Mouse (Mus musculus) left cerebral cortex, adult 18-20 months (tissue): ENCODE measurements around the gene Arfgap3. TPM values are rescaled to one million over a fixed set of nuclear protein-coding genes. Genes with fewer than 3 reads are reported as not detected.
"Not testable (repeated sequence)": the region's sequence is repeated elsewhere in the genome, so short reads cannot be mapped to it uniquely, and the experiment has no call there.

Experiments
- DNase-seq, 2 experiments: peaks; one replicate each; pipeline ENCODE4 v3.0.0; 2021 to 2022; ENCODE audit warnings: low spot score in 2 of 2, mixed read lengths in 1 of 2
- total RNA-seq, 2 experiments: library from RNA; stranded (reverse); gene quantifications; 2 replicates each; pipeline ENCODE4 v1.2.3; 2021

Arfgap3 gene
- total RNA-seq, 2 experiments from 2014 or later = 21.6 to 23.0 TPM

DNA sequence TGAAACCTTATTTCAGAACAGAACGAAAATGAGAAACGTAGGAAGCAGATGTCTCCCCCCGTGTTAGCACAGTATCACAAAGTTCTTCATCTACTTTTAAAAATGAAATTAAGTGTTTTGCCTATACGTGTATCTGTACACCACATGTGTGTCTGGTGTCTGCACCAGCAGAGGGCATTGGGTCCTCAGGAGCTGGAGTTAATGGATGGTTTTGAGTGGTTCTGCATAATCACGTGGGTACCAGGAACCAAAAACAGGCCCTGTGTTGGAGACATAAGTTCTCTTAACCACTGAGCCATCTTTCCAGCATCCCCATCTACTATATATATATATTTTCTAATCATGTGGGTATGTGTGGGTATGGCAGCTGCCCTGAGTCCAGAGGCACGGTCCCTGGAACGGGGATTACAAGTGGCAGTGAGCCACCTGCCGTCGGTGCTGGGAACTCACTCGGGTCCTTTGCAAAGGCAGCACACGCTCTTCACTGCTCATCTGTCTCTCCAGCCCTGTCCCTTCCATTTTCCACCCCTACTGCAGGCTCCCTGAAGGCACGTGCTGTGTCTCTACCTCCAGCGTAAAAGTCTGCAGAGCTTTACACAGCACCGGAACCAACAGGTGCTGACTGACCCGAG is 4.0 kb downstream of the Arfgap3 start:
- DNase-seq = no peak

GRCm38 (mm10) chr15:83344956-83345355 is 5.1 kb downstream of the Arfgap3 start:
- peak; percentile 38 to 59 for DNase-seq

DNA sequence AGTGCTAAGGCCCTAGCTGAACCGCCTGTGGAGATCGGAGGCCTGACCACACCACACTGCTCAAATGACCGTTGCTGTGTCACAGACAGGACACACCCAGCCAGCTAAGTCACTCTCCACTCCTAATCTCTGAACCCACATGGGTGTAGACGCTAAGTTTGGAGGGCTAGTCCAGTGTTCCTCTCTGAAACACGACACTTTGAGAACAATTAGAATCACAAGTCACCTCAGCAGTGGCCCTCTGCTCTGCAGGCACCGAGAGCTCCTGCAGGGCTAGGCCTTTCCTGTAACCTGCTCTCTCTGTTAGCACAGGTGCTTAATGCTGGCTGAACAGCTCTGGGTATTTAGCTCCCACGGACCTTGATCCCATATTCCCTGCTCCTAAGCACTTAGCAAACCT is 5.9 kb downstream of the Arfgap3 start:
- no peak for DNase-seq

DNA sequence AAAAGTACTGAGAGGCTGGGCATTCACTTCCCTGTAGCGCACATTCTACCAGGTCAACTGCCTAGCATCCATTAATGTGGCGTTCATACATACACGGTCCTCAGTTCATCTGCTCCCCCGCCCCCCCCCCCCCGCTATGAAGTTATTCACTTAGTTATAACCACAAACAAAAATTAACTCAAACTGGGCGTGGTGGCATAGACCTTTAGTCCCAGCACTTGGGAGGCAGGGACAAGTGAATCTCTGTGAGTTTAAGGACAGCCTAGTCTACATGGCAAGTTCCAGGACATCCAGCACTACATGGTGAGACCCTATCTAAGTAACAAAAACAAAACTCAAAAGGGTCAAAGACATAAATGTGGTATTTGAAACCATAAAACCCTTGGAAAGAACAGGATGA is 11.1 kb downstream of the Arfgap3 start:
- DNase-seq = no peak

GRCm38 (mm10) chr15:83337903-83338870 is 11.9 kb downstream of the Arfgap3 start:
- DNase-seq = no peak

GRCm38 (mm10) chr15:83332373-83332772 is 17.7 kb downstream of the Arfgap3 start:
- DNase-seq = no peak

DNA sequence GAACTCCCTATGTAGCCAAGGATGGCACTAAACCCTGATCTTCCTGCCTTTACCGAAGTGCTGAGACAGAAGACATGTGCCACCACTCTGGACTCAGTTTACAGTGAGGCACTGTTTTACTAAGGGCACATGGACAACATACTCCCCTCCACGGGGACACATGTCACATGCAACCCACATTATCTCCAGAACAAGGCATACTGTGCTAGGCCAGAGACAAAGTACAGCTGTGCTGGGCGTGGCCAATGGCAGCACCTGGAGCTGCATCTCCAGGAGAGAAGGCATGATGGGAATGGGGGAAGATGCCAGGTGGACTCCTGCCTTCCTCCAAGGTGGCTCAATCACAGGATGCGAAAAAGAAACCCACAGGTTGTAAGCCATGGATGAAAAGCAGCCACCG is 21.1 kb downstream of the Arfgap3 start:
- no peak for DNase-seq

GRCm38 (mm10) chr15:83323071-83323470 is 27.0 kb downstream of the Arfgap3 start:
- DNase-seq = no peak

- DNase-seq = no peak
Observed at GRCm38 (mm10) chr15:83314914-83315313, 35.1 kb downstream of the Arfgap3 start.

DNA sequence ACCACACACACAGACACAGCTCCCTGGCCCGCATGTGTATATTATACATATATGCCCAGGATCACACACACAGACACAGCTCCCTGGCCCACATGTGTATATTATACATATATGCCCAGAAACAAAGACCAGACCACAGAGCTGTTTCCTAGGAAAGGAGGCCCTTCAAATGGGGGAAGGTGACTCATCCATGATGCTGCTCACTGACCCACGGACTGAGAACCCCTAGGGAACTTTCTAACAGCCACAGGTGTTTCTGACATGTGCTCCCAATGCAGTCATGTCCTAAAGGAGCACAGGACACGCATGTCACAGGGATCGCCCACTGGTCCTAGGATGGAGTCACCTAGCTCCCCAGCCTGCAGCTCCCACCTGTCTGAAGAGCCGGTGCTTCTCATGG is 40.2 kb downstream of the Arfgap3 start:
- no peak for DNase-seq

DNA sequence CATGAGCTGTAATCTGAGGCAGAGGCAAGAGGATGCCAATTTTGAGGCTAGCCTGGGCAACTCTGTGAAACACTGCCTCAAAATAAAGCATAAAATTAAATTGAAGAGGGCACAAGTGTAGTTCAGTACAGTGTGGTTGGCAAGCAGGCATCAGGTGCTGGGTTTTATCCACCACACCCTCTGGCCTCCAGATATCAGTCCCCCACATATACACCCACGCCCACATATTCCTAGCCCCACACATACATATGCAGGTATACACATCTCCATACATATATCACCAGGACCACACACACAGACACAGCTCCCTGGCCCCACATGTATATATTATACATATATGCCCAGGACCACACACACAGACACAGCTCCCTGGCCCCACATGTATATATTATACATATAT is 41.3 kb downstream of the Arfgap3 start:
- not testable (repeated sequence) for DNase-seq

DNA sequence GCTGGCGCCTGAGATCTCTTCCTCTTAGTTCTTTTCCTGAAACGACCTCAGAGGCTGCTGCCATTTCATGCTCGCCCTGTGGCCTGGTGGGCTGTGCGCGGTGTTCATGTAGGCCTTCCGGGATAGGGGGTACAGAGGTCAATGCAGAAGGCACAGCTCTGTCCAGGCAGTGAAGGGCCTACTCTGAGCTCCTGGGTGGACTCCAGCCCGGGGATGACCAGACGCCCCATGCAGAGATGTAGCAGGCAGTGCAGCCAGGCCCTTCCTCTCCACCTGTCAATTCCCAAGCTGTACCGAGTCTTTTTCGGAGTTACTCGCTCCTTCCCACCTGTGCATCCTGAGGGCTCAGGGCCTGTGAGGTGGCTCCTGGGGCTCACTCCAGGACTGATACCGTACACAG is 43.9 kb downstream of the Arfgap3 start:
- no peak for DNase-seq

DNA sequence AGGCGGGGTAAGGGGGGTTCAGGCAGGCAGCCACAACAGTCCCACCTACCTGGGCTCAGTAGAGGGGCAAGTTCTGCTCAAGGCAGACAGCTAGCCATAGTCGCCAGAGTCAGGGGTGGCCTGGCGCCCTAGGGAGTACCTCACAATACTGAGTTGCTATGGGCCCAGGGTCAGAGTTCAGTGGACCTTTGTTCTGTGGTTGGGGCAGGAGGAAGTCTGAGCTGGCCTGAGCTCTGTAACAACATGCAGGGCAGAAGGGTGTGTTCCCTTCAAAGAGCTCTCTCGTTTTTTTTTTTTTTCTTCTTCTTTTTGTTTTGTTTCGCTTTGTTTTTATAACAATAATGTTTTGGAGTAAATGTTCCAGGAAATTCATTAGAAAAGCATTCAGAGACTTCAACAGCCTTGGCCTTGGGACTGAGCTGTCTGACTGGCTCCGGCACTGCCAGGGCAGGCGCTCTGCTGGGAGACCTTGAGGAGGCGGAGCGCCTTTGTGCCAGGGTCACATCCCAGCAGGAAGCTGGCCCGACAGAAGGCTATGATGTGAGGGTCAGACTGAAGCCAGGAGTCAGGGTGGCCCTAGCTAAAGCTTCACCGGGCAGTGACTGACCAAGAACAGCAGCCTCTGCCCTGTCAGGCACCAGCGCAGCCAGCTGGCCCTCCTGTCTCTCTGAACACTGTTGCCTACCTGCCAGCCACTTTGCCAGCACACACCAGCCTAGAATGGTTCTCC is 44.7 kb downstream of the Arfgap3 start:
- DNase-seq = no peak

GRCm38 (mm10) chr15:83304804-83305191 is 45.2 kb downstream of the Arfgap3 start:
- no peak for DNase-seq

DNA sequence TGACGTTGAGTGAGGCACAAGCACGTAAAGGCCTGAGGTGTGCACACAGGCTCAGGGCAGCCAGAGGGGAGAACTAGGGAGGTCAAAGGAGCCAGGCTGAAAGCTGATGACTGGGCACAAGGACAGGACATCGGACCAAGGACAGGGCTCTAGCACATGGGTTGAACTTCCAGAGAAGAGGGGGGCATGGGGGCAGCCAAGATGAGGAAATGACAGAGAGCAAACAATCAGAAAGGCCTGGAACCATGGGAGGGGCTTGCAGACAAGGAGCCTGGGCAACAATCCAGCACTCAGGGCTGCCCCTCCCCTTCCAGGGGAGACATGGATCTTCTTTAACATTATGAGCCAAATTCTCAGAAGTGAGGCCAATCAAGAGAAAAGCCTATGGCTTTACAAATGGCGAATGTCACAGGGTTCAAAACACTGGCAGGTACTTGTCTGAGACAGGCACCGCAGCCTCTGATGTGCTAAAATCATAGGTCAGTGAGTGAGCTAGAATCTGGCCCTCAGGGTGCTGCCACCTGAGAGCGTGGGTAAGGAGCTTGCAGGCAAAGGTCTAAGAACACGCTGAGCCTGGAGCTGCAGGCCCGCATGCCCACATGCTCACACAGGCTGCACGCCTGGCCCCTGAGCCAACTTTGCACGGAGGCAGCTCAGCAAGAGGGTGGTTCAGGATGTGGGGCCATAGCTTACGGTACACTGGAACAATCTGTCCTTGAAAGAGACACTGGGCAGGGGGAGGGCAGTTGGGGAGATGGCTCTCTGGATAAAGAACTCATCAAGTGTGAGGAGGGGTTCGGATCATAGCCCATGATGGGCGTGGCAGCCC is 46.2 kb downstream of the Arfgap3 start:
- no peak for DNase-seq

- DNase-seq = no peak
Observed at GRCm38 (mm10) chr15:83299916-83300582, 50.0 kb downstream of the Arfgap3 start.

DNA sequence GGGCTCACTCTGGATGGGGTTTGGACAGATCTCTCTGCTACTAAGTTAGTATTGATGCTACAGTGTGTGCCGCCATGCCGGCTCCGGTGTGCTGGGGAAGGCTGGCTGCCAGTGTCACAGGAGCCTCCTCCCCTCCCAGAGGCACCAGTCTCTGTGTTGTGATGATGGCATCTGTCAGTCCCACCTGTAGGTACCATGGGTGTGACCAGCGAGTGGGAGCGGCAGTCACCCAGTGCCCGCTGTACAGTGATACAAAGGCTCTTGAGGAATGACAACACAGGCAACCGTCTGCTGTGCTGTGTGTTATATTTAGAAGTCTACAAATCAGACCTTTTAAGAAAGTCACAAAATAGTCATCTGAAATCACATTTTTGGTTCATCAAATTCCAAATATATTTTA is 50.6 kb downstream of the Arfgap3 start:
- no peak for DNase-seq

DNA sequence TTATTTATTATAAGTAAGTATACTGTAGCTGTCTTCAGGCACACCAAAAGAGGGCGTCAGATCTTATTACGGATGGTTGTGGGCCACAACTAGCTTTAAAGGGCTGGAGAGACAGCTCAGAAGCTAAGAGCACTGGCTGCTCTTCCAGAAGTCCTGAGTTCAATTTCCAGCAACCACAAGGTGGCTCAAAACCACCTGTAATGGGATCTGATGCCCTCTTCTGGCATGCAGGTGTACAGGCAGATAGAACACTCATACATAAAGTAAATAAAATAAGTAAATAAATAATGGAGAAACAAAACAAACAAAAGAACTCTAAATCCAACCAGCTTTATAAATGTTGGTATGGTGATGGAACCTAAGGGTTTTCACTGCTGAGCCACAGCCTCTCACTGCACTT is 51.2 kb downstream of the Arfgap3 start:
- no peak for DNase-seq

DNA sequence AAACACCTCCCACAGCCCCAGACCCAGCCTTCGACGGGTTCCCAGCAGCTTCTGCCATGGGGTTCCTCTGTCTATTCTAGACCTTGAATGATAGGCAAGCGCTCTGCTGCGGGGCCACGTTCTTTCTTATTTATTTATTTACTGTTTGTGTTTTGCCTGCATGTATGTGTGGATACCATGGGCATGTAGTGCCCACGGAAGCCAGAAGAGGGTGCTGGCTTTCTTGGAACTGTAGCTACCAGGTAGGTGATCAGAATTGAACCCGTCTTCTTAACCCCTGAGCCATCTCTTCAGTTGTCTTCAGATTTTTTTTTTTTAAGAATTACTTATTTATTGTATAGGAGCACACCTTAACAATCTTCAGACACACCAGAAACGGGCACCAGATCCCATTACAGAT is 51.7 kb downstream of the Arfgap3 start:
- no peak for DNase-seq

- no peak for DNase-seq
Observed at GRCm38 (mm10) chr15:83296771-83297311, 53.2 kb downstream of the Arfgap3 start.
